Mouse (Mus musculus): Measurements from ENCODE around the gene Zdhhc5.

GRCm38 (mm10) chr2:84727172-84727858 lies 12.3 kb upstream of the Zdhhc5 start, which contains the start of gene Clp1:
- TF ChIP-seq CTCF (IDR thresholded peaks at IDR 0.05; ENCODE audit: low read depth) = 0 out of 2 replicates have a peak, but pooled peaks have one; percentile 8
- peak; percentile 47; the same call in 1 of the 2 replicates for TF ChIP-seq EP300 (IDR thresholded peaks at IDR 0.05; ENCODE audit: low read depth)

All from liver, postnatal 0 days (tissue).